Mouse (Mus musculus) hindbrain, postnatal 0 days (tissue): ENCODE data around the gene Eif2ak4. TPM values are rescaled to one million over a fixed set of nuclear protein-coding genes. Genes with fewer than 3 reads are reported as not detected.
A peak's percentile ranks its signal among the peaks of the same experiment; 100 is the strongest.

Experiments
- ATAC-seq: fragments of 200-750 bp; cut with Nextera tagmentation; 2 replicates; pipeline ENCODE4 v1.8.0; 2017; ENCODE audit warnings: mild to moderate bottlenecking, moderate TSS enrichment, moderate library complexity
- DNase-seq: peaks from one replicate; pipeline ENCODE4 v3.0.0-alpha.2; 2015; ENCODE audit warnings: low spot score
- H3K27ac ChIP-seq: fragments of 300-500 bp; sonication (generic); 2 replicates; pipeline ENCODE4 v1.5.1; 2014; ENCODE audit warnings: mild to moderate bottlenecking
- H3K27me3 ChIP-seq: fragments of 300-500 bp; sonication (generic); 2 replicates; pipeline ENCODE4 v1.6.1; 2014; ENCODE audit warnings: low read length, mixed read lengths; ENCODE audit not compliant: insufficient read depth
- H3K36me3 ChIP-seq: fragments of 300-500 bp; sonication (generic); 2 replicates; pipeline ENCODE4 v1.6.1; 2014; ENCODE audit warnings: low read length, mixed read lengths; ENCODE audit not compliant: insufficient read depth
- H3K4me1 ChIP-seq: fragments of 300-500 bp; sonication (generic); 2 replicates; pipeline ENCODE4 v1.6.1; 2014; ENCODE audit warnings: antibody characterized with exemption, low read length, mixed read lengths; ENCODE audit not compliant: insufficient read depth
- H3K4me2 ChIP-seq: fragments of 300-500 bp; sonication (generic); 2 replicates; pipeline ENCODE4 v1.6.1; 2014; ENCODE audit warnings: low read depth, mild to moderate bottlenecking, low read length, moderate library complexity, mixed read lengths
- H3K4me3 ChIP-seq: fragments of 300-500 bp; sonication (generic); 2 replicates; pipeline ENCODE4 v1.5.1; 2014; ENCODE audit warnings: low read length
- H3K9ac ChIP-seq: fragments of 300-500 bp; sonication (generic); replicated peaks from 2 replicates; pipeline ENCODE4 v1.6.1; 2014; ENCODE audit warnings: mild to moderate bottlenecking, low read length, moderate library complexity, mixed read lengths
- H3K9me3 ChIP-seq: fragments of 300-500 bp; sonication (generic); 2 replicates; pipeline ENCODE4 v1.6.1; 2016; ENCODE audit warnings: low read length, mixed read lengths
- CTCF ChIP-seq: IDR thresholded peaks from 2 replicates; pipeline ENCODE4 v1.5.1; 2016; ENCODE audit warnings: antibody characterized with exemption, control low read depth, low read depth
- WGBS: fragments of 180-500 bp; shearing (Covaris S2); extraction: QIAGEN DNeasy Blood & Tissue Kit; methylation state at CpG from one replicate; pipeline ENCODE4 v1.1.7; 2014; 5-methylcytosine and 5-hydroxymethylcytosine counted together
- polyA plus RNA-seq: library from polyadenylated mRNA; unstranded; fragments of >200 nt; fragmentation: Nextera tagmentation; extraction: Ambion mirVana; gene quantifications from 2 replicates; pipeline ENCODE4 v1.2.1, GENCODE M21; 2015
- total RNA-seq: library from RNA; depleted of rRNA; stranded (reverse); fragments of >200 nt; gene quantifications from 2 replicates; pipeline ENCODE4 v1.2.3, GENCODE M21; 2014

Eif2ak4 gene
- total and polyA plus RNA-seq, 2 experiments from 2014 or later: 7.1 to 16.3 TPM

DNA sequence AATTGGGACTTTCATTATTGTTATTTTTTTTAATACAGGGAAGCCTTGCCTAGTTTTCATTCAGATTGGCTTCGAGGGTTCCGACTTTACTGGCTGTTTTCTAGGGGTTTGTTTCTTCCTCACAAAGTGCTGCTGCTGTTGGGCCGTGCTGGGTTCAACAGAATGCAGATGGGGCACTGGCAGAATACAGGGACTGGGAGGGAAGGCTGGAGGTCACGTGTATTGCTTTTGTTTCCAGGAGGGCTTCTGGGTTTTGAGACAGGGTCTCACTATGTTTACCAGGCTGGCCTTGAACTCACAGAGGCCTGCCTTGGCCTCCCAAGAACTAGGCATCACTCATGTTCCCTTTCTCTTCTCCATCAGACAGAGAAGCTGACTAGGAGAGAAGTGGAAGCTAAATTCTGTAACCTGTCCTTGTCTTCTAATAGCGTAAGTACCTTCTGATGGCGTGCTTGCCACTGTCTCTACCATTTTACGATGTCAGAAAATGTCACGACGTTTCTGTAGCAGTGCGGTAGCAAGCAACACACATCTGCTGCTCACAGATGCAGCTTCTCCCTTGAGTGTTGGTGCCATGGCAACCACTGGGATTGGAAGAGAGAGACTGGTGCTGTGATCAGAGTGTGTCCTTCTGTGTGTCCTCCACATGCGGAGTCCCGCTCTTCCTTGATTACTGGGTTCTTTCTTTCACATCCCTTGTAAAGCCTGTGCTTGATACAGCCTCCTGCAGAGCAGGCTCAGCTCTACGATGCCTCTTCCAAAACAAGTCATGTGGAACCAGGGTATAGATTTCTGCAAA lies 69.2 kb downstream of the Eif2ak4 start:
- peaks cover 19% of the 10 kb centered on the region; the same call in 1 of the 2 replicates for H3K36me3 ChIP-seq
- no peak overlapping the region; the same call in 1 of the 2 replicates for H3K9ac ChIP-seq
- H3K27ac ChIP-seq: peak overlapping the region; percentile 73; the same call in 1 of the 2 replicates
- no peak overlapping the region for H3K4me3 ChIP-seq
- peak; percentile 89 for ATAC-seq
- H3K4me2 ChIP-seq: no peak overlapping the region
- H3K9me3 ChIP-seq: no peaks in the 10 kb centered on the region
- TF ChIP-seq CTCF: no peak
- DNase-seq: peak; percentile 80
- 51% methylated on average over 13 of the region's 13 CpGs for WGBS
- no peaks in the 10 kb centered on the region for H3K27me3 ChIP-seq
- no peaks in the 10 kb centered on the region for H3K4me1 ChIP-seq

DNA sequence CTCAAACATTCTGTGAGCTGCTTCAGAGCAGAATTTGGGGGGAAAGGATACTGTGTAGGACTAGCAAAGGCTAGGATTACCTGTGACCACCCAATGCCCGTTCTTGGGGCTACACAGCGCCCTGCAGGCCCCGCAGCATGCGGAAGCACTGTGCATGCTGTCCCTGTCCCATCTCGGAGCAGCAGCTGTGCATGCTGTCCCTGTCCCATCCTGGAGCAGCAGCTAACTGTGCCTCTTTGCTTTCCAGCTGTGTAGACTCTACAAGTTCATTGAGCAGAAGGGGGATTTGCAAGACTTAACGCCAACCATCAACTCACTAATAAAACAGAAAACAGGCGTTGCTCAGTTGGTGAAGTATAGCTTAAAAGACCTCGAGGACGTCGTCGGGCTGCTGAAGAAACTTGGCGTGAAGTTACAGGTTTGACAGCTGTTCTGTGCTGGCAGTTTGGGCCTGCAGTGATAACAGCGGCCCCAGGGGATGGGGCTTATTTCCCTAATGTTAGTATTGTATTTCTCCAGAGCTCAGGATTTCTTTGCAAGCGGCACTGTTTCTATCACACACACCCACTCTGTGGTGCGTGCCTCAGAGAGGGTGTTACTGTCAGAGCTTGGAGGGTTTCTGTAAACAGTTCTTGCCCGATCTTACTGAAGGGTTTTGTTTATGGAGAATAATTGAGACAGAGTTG lies 73.2 kb downstream of the Eif2ak4 start:
- WGBS: 72% methylated on average over 16 of the region's 16 CpGs
- ATAC-seq: no peak
- no peak for TF ChIP-seq CTCF

GRCm38 (mm10) chr2:118463480-118463879 lies 75.1 kb downstream of the Eif2ak4 start:
- ATAC-seq: no peak
- no peaks in the 10 kb centered on the region for H3K4me1 ChIP-seq
- no peak overlapping the region for H3K4me3 ChIP-seq
- H3K9ac ChIP-seq: no peak overlapping the region
- peaks cover 39% of the 10 kb centered on the region; the same call in 1 of the 2 replicates for H3K36me3 ChIP-seq
- no peaks in the 10 kb centered on the region for H3K27me3 ChIP-seq
- H3K4me2 ChIP-seq: no peak overlapping the region
- no peak overlapping the region for H3K27ac ChIP-seq
- no peak for DNase-seq
- 90% methylated on average over 5 of the region's 5 CpGs for WGBS
- TF ChIP-seq CTCF: no peak
- H3K9me3 ChIP-seq: no peaks in the 10 kb centered on the region

More for the DNA sequence above, 73.2 kb downstream of the Eif2ak4 start:
- no peaks in the 10 kb centered on the region for H3K9me3 ChIP-seq
- DNase-seq: no peak
- no peak overlapping the region for H3K9ac ChIP-seq
- H3K27me3 ChIP-seq: no peaks in the 10 kb centered on the region
- no peak overlapping the region for H3K4me2 ChIP-seq
- H3K4me3 ChIP-seq: no peak overlapping the region
- no peaks in the 10 kb centered on the region for H3K4me1 ChIP-seq
- H3K27ac ChIP-seq: no peak overlapping the region
- H3K36me3 ChIP-seq: peaks cover 34% of the 10 kb centered on the region; the same call in 1 of the 2 replicates

DNA sequence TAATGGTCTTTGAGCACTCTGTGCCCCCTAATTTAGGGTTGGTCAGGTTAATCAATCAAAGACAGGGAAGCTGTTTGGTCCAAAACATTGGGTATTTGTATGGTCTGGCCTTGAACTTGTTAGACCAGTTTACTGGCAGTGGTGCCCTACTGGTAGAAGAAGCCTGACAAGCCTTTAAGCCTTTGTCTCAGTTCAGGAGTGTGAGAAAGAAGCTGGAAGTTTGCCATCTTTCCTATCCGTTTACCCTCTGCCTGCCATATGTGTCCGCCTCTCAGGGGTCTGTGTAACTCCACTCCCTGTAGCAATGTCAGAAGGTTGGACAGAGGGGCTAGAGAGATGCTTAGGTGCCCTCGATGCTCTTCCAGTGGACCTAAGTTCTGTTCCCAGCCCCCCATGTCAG lies 76.0 kb downstream of the Eif2ak4 start:
- Histone ChIP-seq H3K27ac (no peak overlapping the region), H3K27me3 (no peaks in the 10 kb centered on the region), H3K4me3 (no peak overlapping the region), H3K4me1 (no peaks in the 10 kb centered on the region), H3K4me2 (no peak overlapping the region), H3K9ac (no peak overlapping the region), H3K36me3 (peaks cover 47% of the 10 kb centered on the region), H3K9me3 (no peaks in the 10 kb centered on the region)
- TF ChIP-seq CTCF: no peak
- peak; percentile 10 for DNase-seq
- no peak for ATAC-seq
- WGBS: 51% methylated on average over 3 of the region's 3 CpGs

DNA sequence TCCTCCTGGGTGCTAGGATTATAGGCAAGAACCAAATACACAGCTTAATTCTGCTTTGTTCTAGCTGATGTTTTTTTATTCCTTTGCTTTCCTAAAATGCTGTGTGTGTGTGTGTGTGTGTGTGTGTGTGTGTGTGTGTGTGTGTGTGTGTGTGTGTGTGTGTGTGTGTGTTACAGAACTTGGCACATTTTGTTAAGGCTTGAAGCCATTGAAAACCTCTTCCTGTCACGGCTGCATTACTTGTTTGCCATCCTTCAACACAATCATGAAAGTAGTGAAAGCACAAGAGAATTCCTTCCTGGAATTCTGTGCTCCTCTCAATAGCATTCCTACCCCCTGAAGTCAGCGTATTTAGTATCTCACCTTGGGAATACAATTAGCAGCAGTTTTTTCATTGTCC lies 77.5 kb downstream of the Eif2ak4 start:
- Histone ChIP-seq H3K27ac (no peak overlapping the region), H3K27me3 (no peaks in the 10 kb centered on the region), H3K4me2 (no peak overlapping the region), H3K36me3 (peaks cover 58% of the 10 kb centered on the region), H3K4me3 (no peak overlapping the region), H3K9ac (no peak overlapping the region), H3K4me1 (no peaks in the 10 kb centered on the region), H3K9me3 (no peaks in the 10 kb centered on the region)
- DNase-seq (no peak), ATAC-seq (no peak)
- WGBS: 64% methylated on average over 2 of the region's 2 CpGs
- no peak for TF ChIP-seq CTCF

DNA sequence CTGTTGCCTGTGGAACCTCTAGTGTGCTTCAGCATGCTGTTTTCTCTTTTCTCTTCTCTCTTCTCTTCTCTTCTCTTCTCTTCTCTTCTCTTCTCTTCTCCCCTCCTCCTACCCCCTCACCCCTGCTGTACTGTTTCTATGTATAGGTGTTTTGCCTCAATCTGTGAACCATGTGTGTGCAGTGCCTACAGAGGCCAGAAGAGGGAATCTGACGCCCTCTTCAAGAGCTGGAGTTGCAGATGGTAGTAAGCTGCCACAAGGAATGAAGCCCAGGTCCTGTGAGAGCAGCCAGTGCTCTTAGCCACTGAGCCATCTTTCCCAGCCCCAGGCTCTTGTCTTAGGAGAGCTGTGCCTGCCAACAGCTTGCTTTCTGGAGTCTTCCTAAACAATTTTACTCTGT lies 78.2 kb downstream of the Eif2ak4 start:
- Histone ChIP-seq H3K36me3 (peaks cover 65% of the 10 kb centered on the region), H3K27ac (no peak overlapping the region), H3K9me3 (no peaks in the 10 kb centered on the region), H3K4me1 (no peaks in the 10 kb centered on the region), H3K9ac (no peak overlapping the region), H3K4me2 (no peak overlapping the region), H3K27me3 (no peaks in the 10 kb centered on the region), H3K4me3 (no peak overlapping the region)
- DNase-seq: peak; percentile 14
- peak; percentile 49; the same call in 1 of the 2 replicates for TF ChIP-seq CTCF
- no peak for ATAC-seq
- 74% methylated on average over 1 of the region's 1 CpGs for WGBS
